Mouse (Mus musculus) forebrain, embryonic 16.5 days (tissue): ENCODE results near the gene Dynll2. TPM values are rescaled to one million over a fixed set of nuclear protein-coding genes. Genes with fewer than 3 reads are reported as not detected.

Experiments
- ATAC-seq: fragments of 200-750 bp; cut with Nextera tagmentation; 2 replicates; pipeline ENCODE4 v1.8.0; 2017; ENCODE audit warnings: mild to moderate bottlenecking, moderate library complexity
- H3K27ac ChIP-seq: fragments of 300-500 bp; sonication (generic); 2 replicates; pipeline ENCODE4 v1.5.1; 2014; ENCODE audit warnings: low read length, control low read depth
- H3K27me3 ChIP-seq: fragments of 300-500 bp; sonication (generic); replicated peaks from 2 replicates; pipeline ENCODE4 v1.6.1; 2014; ENCODE audit warnings: low read length; ENCODE audit not compliant: control insufficient read depth, insufficient read depth
- H3K36me3 ChIP-seq: fragments of 300-500 bp; sonication (generic); 2 replicates; pipeline ENCODE4 v1.6.1; 2014; ENCODE audit not compliant: control insufficient read depth, insufficient read depth
- H3K4me1 ChIP-seq: fragments of 300-500 bp; sonication (generic); replicated peaks from 2 replicates; pipeline ENCODE4 v1.6.1; 2014; ENCODE audit warnings: low read length; ENCODE audit not compliant: control insufficient read depth, insufficient read depth
- H3K4me2 ChIP-seq: fragments of 300-500 bp; sonication (generic); 2 replicates; pipeline ENCODE4 v1.6.1; 2014; ENCODE audit warnings: mild to moderate bottlenecking, low read length, control low read depth
- H3K4me3 ChIP-seq: fragments of 300-500 bp; sonication (generic); replicated peaks from 2 replicates; pipeline ENCODE4 v1.5.1; 2014; ENCODE audit warnings: mild to moderate bottlenecking, low read length, control low read depth
- H3K9ac ChIP-seq: fragments of 300-500 bp; sonication (generic); replicated peaks from 2 replicates; pipeline ENCODE4 v1.6.1; 2014; ENCODE audit warnings: low read depth, low read length, control low read depth
- H3K9me3 ChIP-seq: fragments of 300-500 bp; sonication (generic); 2 replicates; pipeline ENCODE4 v1.6.1; 2016; ENCODE audit warnings: low read length; ENCODE audit not compliant: control insufficient read depth
- WGBS: fragments of 180-500 bp; shearing (Covaris S2); extraction: QIAGEN DNeasy Blood & Tissue Kit; methylation state at CpG from one replicate; pipeline ENCODE4 v1.1.7; 2014; 5-methylcytosine and 5-hydroxymethylcytosine counted together
- polyA plus RNA-seq: library from polyadenylated mRNA; unstranded; fragments of >200 nt; fragmentation: Nextera tagmentation; extraction: Ambion mirVana; gene quantifications from 2 replicates; pipeline ENCODE4 v1.2.1, GENCODE M21; 2015

Gene Dynll2
- polyA plus RNA-seq, 1 experiment from 2014 or later = 43.1 TPM

DNA sequence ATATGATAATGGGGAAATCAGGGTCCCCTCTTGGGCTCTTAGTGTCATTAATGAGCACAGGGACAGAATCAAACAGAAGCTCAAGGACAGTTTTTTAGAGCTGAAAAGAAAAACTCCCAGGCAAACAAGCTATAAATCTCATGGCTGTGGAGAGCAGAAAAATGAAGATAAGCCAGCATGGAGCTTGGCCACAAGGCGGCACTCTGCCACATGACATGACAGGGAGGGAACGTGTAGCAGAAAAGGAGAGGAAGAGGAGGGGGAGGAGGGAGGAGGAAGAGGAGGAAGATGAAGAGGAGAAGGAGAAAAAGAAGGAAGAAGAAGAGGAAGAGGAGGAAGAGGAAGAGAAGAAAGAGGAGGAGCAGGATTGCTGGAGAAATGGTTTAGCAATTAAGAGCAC lies 37.3 kb downstream of the Dynll2 start:
- Histone ChIP-seq H3K36me3 (no peaks in the 10 kb centered on the region), H3K4me1 (no peaks in the 10 kb centered on the region), H3K27ac (no peak overlapping the region), H3K4me2 (no peak overlapping the region), H3K9me3 (no peaks in the 10 kb centered on the region), H3K27me3 (no peaks in the 10 kb centered on the region), H3K4me3 (no peak overlapping the region), H3K9ac (no peak overlapping the region)
- ATAC-seq = no peak
- 0% methylated on average over 2 of the region's 2 CpGs for WGBS

DNA sequence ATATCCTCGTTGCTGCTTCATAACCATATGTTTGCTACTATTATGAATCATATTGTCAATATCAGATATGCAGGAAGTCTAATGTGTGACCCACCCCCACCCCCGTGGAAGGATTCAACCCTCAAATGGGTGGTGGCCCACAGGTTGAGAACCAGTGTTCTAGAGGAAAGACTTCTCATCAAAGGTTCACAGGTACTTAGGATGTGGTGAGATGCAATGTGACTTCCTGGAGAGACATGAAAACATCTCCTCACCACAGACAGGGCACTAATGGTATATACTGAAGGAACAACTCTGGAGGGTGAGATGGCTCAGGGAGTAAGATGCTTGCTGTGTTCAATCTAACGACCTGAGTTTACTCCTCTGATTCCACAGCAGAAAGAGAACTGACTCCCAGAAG lies 51.9 kb downstream of the Dynll2 start:
- whole genome bisulfite sequencing = 73% methylated on average over 3 of the region's 3 CpGs
- Histone ChIP-seq H3K27me3 (no peaks in the 10 kb centered on the region), H3K9me3 (no peaks in the 10 kb centered on the region), H3K4me3 (no peak overlapping the region), H3K27ac (no peak overlapping the region), H3K4me2 (no peak overlapping the region), H3K4me1 (no peaks in the 10 kb centered on the region), H3K9ac (no peak overlapping the region), H3K36me3 (no peaks in the 10 kb centered on the region)
- no peak for ATAC-seq

DNA sequence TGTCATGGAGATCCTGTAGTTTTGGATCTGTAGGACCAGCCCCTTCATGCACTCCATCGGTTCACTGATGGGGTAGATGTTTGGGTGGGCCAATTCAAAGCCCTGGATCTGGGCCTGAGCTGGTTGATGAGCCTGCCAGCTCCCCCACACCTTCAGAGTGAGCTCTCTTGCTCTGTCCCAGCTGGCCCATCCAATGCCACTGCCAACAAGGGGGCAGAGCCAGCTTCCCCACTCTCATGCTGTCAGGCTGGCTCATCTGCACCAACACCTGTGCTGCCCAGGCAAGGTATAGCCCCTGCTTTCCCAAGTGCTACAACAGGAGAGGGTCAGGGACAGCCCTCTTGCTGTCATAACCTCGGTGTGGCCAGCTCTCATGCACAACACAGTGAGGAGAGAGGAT lies 53.6 kb downstream of the Dynll2 start:
- ATAC-seq = no peak

DNA sequence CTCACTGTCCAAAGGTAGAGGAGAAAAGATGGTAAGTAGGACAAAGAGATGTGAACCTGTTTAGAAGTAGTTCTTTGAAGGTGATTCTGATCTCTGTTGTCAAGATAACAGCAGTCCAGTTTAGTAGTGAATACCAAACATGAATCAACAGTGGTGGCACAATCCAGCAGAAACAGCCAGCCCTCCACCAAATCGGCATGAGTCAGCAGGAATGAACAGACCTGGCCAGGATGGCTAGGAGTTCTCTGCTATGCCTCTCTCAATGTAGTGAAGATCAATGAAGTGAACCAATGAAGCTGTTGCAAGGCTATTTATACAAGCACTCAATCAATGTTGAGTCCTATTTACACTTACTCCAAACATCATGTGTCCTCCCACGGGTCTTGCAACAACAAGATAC lies 57.0 kb downstream of the Dynll2 start:
- H3K4me3 ChIP-seq = no peak overlapping the region
- H3K9me3 ChIP-seq = peaks cover 4% of the 10 kb centered on the region; the same call in 1 of the 2 replicates
- H3K36me3 ChIP-seq = no peaks in the 10 kb centered on the region
- WGBS = 91% methylated on average over 2 of the region's 2 CpGs
- H3K27me3 ChIP-seq = no peaks in the 10 kb centered on the region
- no peak overlapping the region for H3K27ac ChIP-seq
- no peaks in the 10 kb centered on the region for H3K4me1 ChIP-seq
- no peak overlapping the region for H3K9ac ChIP-seq
- no peak for ATAC-seq
- H3K4me2 ChIP-seq = no peak overlapping the region

More for the DNA sequence above, 53.6 kb downstream of the Dynll2 start:
- Histone ChIP-seq H3K36me3 (no peaks in the 10 kb centered on the region), H3K4me2 (no peak overlapping the region), H3K4me1 (no peaks in the 10 kb centered on the region), H3K27me3 (no peaks in the 10 kb centered on the region), H3K4me3 (no peak overlapping the region), H3K9ac (no peak overlapping the region), H3K9me3 (no peaks in the 10 kb centered on the region), H3K27ac (no peak overlapping the region)
- 65% methylated on average over 2 of the region's 2 CpGs for WGBS

Other genes starting within 250 kb of the Dynll2 start
- gene Supt4a, start 250.0 kb downstream of the Dynll2 start, polyA plus RNA-seq = 133 and 147 TPM in 2 replicates
- gene Tspoap1, start 227.0 kb downstream of the Dynll2 start, polyA plus RNA-seq = 26.4 and 47.4 TPM in 2 replicates
- gene Mpo, start 194.0 kb downstream of the Dynll2 start, polyA plus RNA-seq = 0.29 and 0.80 TPM in 2 replicates
- 0.42 and 0.48 TPM in 2 replicates for gene Lpo, start 159.2 kb downstream of the Dynll2 start, polyA plus RNA-seq
- gene Mks1, start 134.3 kb downstream of the Dynll2 start, polyA plus RNA-seq = 9.7 and 12.6 TPM in 2 replicates
- 0.24 TPM in 1 of 2 replicates, not detected in the other for gene Epx, start 112.0 kb downstream of the Dynll2 start, polyA plus RNA-seq
- gene Olfr462, start 95.3 kb downstream of the Dynll2 start, polyA plus RNA-seq = not detected in 2 replicates
- not detected in 2 replicates for gene Olfr463, start 90.1 kb downstream of the Dynll2 start, polyA plus RNA-seq
- gene Olfr464, start 66.6 kb downstream of the Dynll2 start, polyA plus RNA-seq = not detected in 2 replicates
- 290 and 334 TPM in 2 replicates for gene Srsf1, start 59.8 kb upstream of the Dynll2 start, polyA plus RNA-seq
- gene Vezf1, start 80.7 kb upstream of the Dynll2 start, polyA plus RNA-seq = 59.7 and 68.1 TPM in 2 replicates
- gene Cuedc1, start 110.5 kb upstream of the Dynll2 start, polyA plus RNA-seq = 36.0 and 40.3 TPM in 2 replicates
- gene Mrps23, start 216.9 kb upstream of the Dynll2 start, polyA plus RNA-seq = 64.9 and 68.8 TPM in 2 replicates